Mouse (Mus musculus) stomach, embryonic 14.5 days (tissue): ENCODE results near the gene Sgms1. TPM values are rescaled to one million over a fixed set of nuclear protein-coding genes. Genes with fewer than 3 reads are reported as not detected.
"Not testable (repeated sequence)": the region's sequence is repeated elsewhere in the genome, so short reads cannot be mapped to it uniquely, and the experiment has no call there.

Experiments
- ATAC-seq: fragments of 200-750 bp; cut with Nextera tagmentation; 2 replicates; pipeline ENCODE4 v1.8.0; 2017; ENCODE audit warnings: low read depth, moderate TSS enrichment; ENCODE audit not compliant: insufficient number of reproducible peaks, insufficient read depth, low FRiP score
- H3K27ac ChIP-seq: fragments of 300-500 bp; sonication (generic); 2 replicates; pipeline ENCODE4 v1.5.1; 2014; ENCODE audit warnings: mild to moderate bottlenecking, low read length, moderate library complexity, mixed read lengths
- H3K27me3 ChIP-seq: fragments of 300-500 bp; sonication (generic); 2 replicates; pipeline ENCODE4 v1.6.1; 2014; ENCODE audit warnings: low read length, control low read depth, mixed read lengths; ENCODE audit not compliant: control insufficient read depth, insufficient read depth
- H3K36me3 ChIP-seq: fragments of 300-500 bp; sonication (generic); 2 replicates; pipeline ENCODE4 v1.6.1; 2014; ENCODE audit warnings: mild to moderate bottlenecking, control low read depth, low read length, moderate library complexity, mixed read lengths; ENCODE audit not compliant: control insufficient read depth, insufficient read depth
- H3K4me1 ChIP-seq: fragments of 300-500 bp; sonication (generic); 2 replicates; pipeline ENCODE4 v1.6.1; 2014; ENCODE audit warnings: low read length, control low read depth, mixed read lengths; ENCODE audit not compliant: control insufficient read depth, insufficient read depth
- H3K4me2 ChIP-seq: fragments of 300-500 bp; sonication (generic); replicated peaks from 2 replicates; pipeline ENCODE4 v1.6.1; 2014; ENCODE audit warnings: low read depth, low read length, control low read depth
- H3K4me3 ChIP-seq: fragments of 300-500 bp; sonication (generic); 2 replicates; pipeline ENCODE4 v1.5.1; 2014; ENCODE audit warnings: low read depth, low read length, control low read depth
- H3K9ac ChIP-seq: fragments of 300-500 bp; sonication (generic); replicated peaks from 2 replicates; pipeline ENCODE4 v1.6.1; 2014; ENCODE audit warnings: low read depth, mild to moderate bottlenecking, control low read depth, low read length, moderate library complexity, mixed read lengths
- H3K9me3 ChIP-seq: fragments of 300-500 bp; sonication (generic); 2 replicates; pipeline ENCODE4 v1.6.1; 2016; ENCODE audit warnings: low read depth, low read length, control low read depth; ENCODE audit not compliant: control insufficient read depth
- WGBS: fragments of 180-500 bp; shearing (Covaris S2); extraction: QIAGEN DNeasy Blood & Tissue Kit; methylation state at CpG from one replicate; pipeline ENCODE4 v1.1.7; 2014; 5-methylcytosine and 5-hydroxymethylcytosine counted together
- polyA plus RNA-seq: library from polyadenylated mRNA; unstranded; fragments of >200 nt; fragmentation: Nextera tagmentation; extraction: Ambion mirVana; gene quantifications from 2 replicates; pipeline ENCODE4 v1.2.1, GENCODE M21; 2014

Sgms1 gene
- polyA plus RNA-seq, 1 experiment from 2014 or later = 50.9 TPM

DNA sequence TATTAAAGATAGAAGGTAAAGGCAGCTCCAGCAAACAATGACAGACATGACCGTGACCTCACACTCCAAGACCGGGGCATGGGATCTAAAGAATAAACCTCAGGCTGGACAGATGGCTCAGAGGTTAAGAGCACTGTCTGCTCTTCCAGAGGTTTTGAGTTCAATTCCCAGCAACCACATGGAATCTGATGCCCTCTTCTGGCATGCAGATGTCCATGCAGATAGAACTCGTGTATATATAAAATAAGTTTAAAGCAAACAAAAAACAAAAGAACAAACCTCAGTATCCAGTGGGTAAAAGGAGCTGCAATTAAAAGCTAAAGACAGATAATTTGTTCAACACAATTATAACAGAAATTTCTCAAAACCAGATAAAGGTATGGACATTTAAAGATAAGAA lies 290.9 kb downstream of the Sgms1 start:
- no peak overlapping the region for H3K27ac ChIP-seq
- 71% methylated on average over 3 of the region's 3 CpGs for WGBS
- ATAC-seq = no peak
- no peaks in the 10 kb centered on the region for H3K27me3 ChIP-seq
- H3K4me3 ChIP-seq = no peak overlapping the region
- H3K36me3 ChIP-seq = no peaks in the 10 kb centered on the region
- H3K4me1 ChIP-seq = 0 out of 2 replicates have a peak, but pooled peaks cover 2% of the 10 kb centered on the region
- no peak overlapping the region for H3K9ac ChIP-seq
- no peak overlapping the region for H3K4me2 ChIP-seq
- H3K9me3 ChIP-seq = no peaks in the 10 kb centered on the region

DNA sequence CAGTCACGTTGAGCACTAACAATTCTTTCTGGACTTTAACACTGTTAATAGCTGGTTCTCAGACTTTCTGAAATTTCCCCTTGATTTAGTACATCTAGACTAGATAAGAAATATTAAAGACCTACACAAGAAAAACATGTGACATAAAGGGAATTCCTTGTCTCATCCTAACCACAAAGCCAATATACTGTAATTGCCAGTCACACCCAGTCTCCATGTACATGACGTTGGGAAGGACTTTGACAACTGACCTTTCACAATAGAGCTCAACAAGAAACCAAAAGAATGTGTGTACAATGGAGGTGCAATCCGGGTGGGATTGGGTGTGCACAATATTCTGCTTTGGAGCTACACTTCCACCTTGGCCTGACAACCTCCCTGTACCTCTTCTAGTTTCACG lies 297.2 kb downstream of the Sgms1 start:
- Histone ChIP-seq H3K4me3 (no peak overlapping the region), H3K27ac (no peak overlapping the region), H3K36me3 (no peaks in the 10 kb centered on the region), H3K9ac (no peak overlapping the region), H3K9me3 (no peaks in the 10 kb centered on the region), H3K4me2 (no peak overlapping the region), H3K27me3 (no peaks in the 10 kb centered on the region), H3K4me1 (no peaks in the 10 kb centered on the region)
- WGBS = 85% methylated on average over 4 of the region's 4 CpGs
- ATAC-seq = no peak

DNA sequence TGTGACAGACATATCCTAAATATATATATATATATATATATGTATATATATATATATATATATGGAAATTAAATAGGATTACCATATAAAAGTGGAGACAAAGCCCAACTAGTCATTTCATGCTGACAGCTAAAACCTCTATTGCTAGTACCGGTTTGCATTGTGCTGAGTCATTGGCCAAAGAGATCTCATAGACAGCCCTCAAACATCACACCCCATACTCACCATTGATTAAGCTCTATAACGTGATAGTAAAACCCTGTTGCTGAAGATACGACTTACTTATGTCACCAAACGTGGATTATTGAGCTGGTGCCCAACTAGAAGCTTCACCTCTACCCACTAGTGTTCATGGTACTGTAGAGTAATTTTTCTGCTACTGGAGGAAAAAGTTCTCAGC lies 298.7 kb downstream of the Sgms1 start:
- Histone ChIP-seq H3K27me3 (no peaks in the 10 kb centered on the region), H3K4me3 (no peak overlapping the region), H3K4me1 (no peaks in the 10 kb centered on the region), H3K9ac (no peak overlapping the region), H3K4me2 (no peak overlapping the region), H3K9me3 (no peaks in the 10 kb centered on the region), H3K36me3 (no peaks in the 10 kb centered on the region), H3K27ac (no peak overlapping the region)
- 87% methylated on average over 4 of the region's 4 CpGs for WGBS
- no peak for ATAC-seq

DNA sequence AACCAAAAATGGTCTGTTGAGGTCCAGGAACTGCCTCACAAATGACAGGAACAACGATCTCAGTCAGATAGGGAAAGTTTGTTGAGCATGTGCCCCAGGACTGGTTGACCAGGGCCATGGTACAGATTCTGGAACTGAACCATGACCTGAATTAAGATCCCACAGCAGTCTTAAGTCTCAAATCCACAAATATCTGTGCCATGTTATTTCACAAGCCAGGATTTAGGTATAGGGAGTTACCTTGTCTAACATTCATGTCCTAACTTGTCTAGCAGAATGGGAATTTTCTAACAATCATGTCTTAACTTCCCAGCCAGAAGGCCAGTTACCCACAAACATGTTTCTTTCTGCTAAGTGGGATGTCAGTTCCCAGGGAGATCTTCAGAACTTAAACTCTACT lies 300.9 kb downstream of the Sgms1 start:
- no peak overlapping the region for H3K9ac ChIP-seq
- 83% methylated on average over 1 of the region's 1 CpGs for WGBS
- no peaks in the 10 kb centered on the region for H3K9me3 ChIP-seq
- H3K27ac ChIP-seq = no peak overlapping the region
- no peak overlapping the region for H3K4me3 ChIP-seq
- H3K27me3 ChIP-seq = no peaks in the 10 kb centered on the region
- H3K4me2 ChIP-seq = no peak overlapping the region
- no peaks in the 10 kb centered on the region for H3K4me1 ChIP-seq
- no peak for ATAC-seq
- H3K36me3 ChIP-seq = no peaks in the 10 kb centered on the region

DNA sequence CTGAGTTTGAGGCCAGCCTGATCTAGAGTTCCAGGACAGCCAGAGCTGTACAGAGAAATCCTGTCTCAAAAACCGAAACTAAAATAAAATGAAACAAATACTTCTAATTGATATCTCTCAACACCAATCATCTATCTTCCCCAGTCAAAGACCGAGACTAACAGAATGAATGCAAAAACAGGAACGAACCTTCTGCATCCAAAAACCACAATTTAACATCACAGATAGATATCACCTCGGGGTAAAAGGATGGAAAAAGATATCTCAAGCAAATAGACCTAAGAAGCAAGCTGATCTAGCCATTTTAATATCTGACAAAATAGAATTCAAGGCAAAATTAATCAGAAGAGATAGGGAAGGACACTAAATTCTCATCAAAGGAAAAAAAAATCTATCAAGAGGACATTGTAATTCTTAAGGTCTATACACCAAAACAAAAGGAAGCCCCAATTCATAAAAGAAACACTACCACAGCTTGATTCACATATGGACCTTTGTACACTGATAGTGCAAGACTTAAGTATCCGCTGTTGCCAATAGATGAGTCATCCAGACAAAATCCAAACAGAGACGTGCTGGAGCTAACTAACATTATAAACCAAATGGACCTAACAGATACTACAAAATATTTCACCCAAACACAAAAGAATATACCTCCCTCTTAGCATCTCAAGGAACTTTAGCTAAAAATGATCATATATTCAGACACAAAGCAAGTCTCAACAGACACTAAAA lies 301.6 kb downstream of the Sgms1 start:
- WGBS = 83% methylated on average over 6 of the region's 6 CpGs
- Histone ChIP-seq H3K36me3 (no peaks in the 10 kb centered on the region), H3K9me3 (no peaks in the 10 kb centered on the region), H3K27ac (no peak overlapping the region), H3K4me1 (no peaks in the 10 kb centered on the region), H3K4me3 (no peak overlapping the region), H3K4me2 (no peak overlapping the region), H3K9ac (no peak overlapping the region), H3K27me3 (no peaks in the 10 kb centered on the region)
- ATAC-seq = no peak

DNA sequence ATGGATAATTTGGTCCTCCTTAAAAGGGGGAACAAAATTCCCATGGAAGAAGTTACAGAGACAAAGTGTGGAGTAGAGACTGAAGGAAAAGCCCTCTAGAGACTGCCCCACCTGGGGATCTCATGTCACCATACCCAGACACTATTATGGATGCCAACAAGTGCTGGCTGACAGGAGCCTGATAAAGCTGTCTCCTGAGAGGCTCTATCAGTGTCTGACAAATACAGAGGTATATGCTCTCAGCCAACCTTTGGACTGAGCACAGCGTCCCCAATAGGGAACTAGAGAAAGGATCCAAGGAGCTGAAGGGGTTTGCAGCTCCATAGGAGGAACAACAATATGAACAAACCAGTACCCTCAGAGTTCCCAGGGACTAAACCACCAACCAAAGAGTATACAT lies 304.7 kb downstream of the Sgms1 start:
- WGBS = 94% methylated on average over 1 of the region's 1 CpGs
- not testable (repeated sequence) for H3K36me3 ChIP-seq, H3K27ac ChIP-seq, ATAC-seq, H3K4me2 ChIP-seq, H3K4me3 ChIP-seq, H3K27me3 ChIP-seq, H3K4me1 ChIP-seq, H3K9me3 ChIP-seq, H3K9ac ChIP-seq

Other genes starting within 250 kb of the Sgms1 start
- 171 and 174 TPM in 2 replicates for gene Rpl9-ps6, start 76.9 kb upstream of the Sgms1 start, polyA plus RNA-seq
- gene Minpp1, start 96.1 kb upstream of the Sgms1 start, polyA plus RNA-seq = 58.2 and 60.2 TPM in 2 replicates
- 9.0 and 10.9 TPM in 2 replicates for gene Papss2, start 206.1 kb upstream of the Sgms1 start, polyA plus RNA-seq